Mouse (Mus musculus): ENCODE data around the gene Hdhd3. TPM values are rescaled to one million over a fixed set of nuclear protein-coding genes. Genes with fewer than 3 reads are reported as not detected.

Hdhd3 gene
- polyA plus RNA-seq (2014; fragmentation: Nextera tagmentation; extraction: Ambion mirVana): 10.1 and 10.9 TPM in 2 replicates

- peak within 1 kb of the TSS; percentile 66 for H3K4me2 ChIP-seq
- H3K27ac ChIP-seq (ENCODE audit: low read depth, low read length): 0 out of 2 replicates have a peak within 1 kb of the TSS, but pooled peaks have one; percentile 1
- H3K9ac ChIP-seq (ENCODE audit: low read depth, low read length): peak within 1 kb of the TSS; percentile 58
- DNase-seq (ENCODE audit: low spot score) (no peak), ATAC-seq (replicated peaks; ENCODE audit: low FRiP score) (no peak)
- peaks cover 9% of the 10 kb centered on the region for H3K4me1 ChIP-seq (replicated peaks; ENCODE audit: control insufficient read depth, insufficient read depth, low read length)
- peaks cover 15% of the 10 kb centered on the region for H3K36me3 ChIP-seq (ENCODE audit: control insufficient read depth, insufficient read depth, low read length)
- no peaks in the 10 kb centered on the region for H3K27me3 ChIP-seq (replicated peaks; ENCODE audit: control insufficient read depth, insufficient read depth, low read length)
- peak within 1 kb of the TSS; percentile 76 for H3K4me3 ChIP-seq (ENCODE audit: low read depth, low read length)
- 71% methylated on average over 3 of the region's 3 CpGs for WGBS
- H3K9me3 ChIP-seq (ENCODE audit: control insufficient read depth, low read length): no peaks in the 10 kb centered on the region
Observed at GRCm38 (mm10) chr4:62503374-62503970, at the start of gene Hdhd3. Hdhd3 (minus strand) TSS chr4:62503467.

- 85% methylated on average over 7 of the region's 7 CpGs for WGBS
- ATAC-seq (replicated peaks; ENCODE audit: low FRiP score) (no peak), DNase-seq (ENCODE audit: low spot score) (no peak)
- Histone ChIP-seq H3K4me2 (no peak overlapping the region), H3K4me1 (replicated peaks; ENCODE audit: control insufficient read depth, insufficient read depth, low read length) (no peaks in the 10 kb centered on the region), H3K27ac (ENCODE audit: low read depth, low read length) (no peak overlapping the region), H3K36me3 (ENCODE audit: control insufficient read depth, insufficient read depth, low read length) (no peaks in the 10 kb centered on the region), H3K9me3 (ENCODE audit: control insufficient read depth, low read length) (no peaks in the 10 kb centered on the region), H3K9ac (ENCODE audit: low read depth, low read length) (no peak overlapping the region), H3K27me3 (replicated peaks; ENCODE audit: control insufficient read depth, insufficient read depth, low read length) (no peaks in the 10 kb centered on the region), H3K4me3 (ENCODE audit: low read depth, low read length) (no peak overlapping the region)
Observed at GRCm38 (mm10) chr4:62551966-62552365, 48.7 kb upstream of the Hdhd3 start.

DNA sequence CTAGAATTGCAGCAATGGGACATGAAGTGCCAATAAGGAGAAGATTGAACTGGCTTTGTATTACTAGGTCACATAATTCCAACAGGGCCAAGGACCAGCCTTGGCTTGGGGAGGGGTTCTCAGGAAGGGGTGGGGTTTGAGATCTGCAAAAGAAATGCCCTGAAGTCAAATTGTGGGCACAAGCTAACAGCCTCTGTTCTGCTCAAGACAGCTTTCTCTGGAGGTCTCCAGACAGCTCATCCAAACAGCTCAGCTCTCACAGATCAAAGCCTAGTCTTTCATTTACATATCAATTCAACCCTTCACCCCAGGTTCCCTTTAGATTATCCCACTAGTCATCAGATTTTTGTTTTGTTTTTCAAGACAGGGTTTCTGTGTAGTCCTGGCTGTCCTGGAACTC lies 41.5 kb upstream of the Hdhd3 start:
- no peaks in the 10 kb centered on the region for H3K27me3 ChIP-seq (replicated peaks; ENCODE audit: control insufficient read depth, insufficient read depth, low read length)
- H3K4me2 ChIP-seq: no peak overlapping the region
- no peak overlapping the region for H3K27ac ChIP-seq (ENCODE audit: low read depth, low read length)
- no peaks in the 10 kb centered on the region for H3K9me3 ChIP-seq (ENCODE audit: control insufficient read depth, low read length)
- H3K4me1 ChIP-seq (replicated peaks; ENCODE audit: control insufficient read depth, insufficient read depth, low read length): no peaks in the 10 kb centered on the region
- no peak for DNase-seq (ENCODE audit: low spot score)
- ATAC-seq (replicated peaks; ENCODE audit: low FRiP score): no peak
- H3K36me3 ChIP-seq (ENCODE audit: control insufficient read depth, insufficient read depth, low read length): no peaks in the 10 kb centered on the region
- H3K9ac ChIP-seq (ENCODE audit: low read depth, low read length): no peak overlapping the region
- H3K4me3 ChIP-seq (ENCODE audit: low read depth, low read length): no peak overlapping the region

- no peak overlapping the region for H3K27ac ChIP-seq (ENCODE audit: low read depth, low read length)
- H3K4me2 ChIP-seq: no peak overlapping the region
- no peaks in the 10 kb centered on the region for H3K4me1 ChIP-seq (replicated peaks; ENCODE audit: control insufficient read depth, insufficient read depth, low read length)
- DNase-seq (ENCODE audit: low spot score) (no peak), ATAC-seq (replicated peaks; ENCODE audit: low FRiP score) (no peak)
- 80% methylated on average over 6 of the region's 6 CpGs for WGBS
- no peaks in the 10 kb centered on the region for H3K36me3 ChIP-seq (ENCODE audit: control insufficient read depth, insufficient read depth, low read length)
- H3K4me3 ChIP-seq (ENCODE audit: low read depth, low read length): no peak overlapping the region
- no peak overlapping the region for H3K9ac ChIP-seq (ENCODE audit: low read depth, low read length)
- no peaks in the 10 kb centered on the region for H3K27me3 ChIP-seq (replicated peaks; ENCODE audit: control insufficient read depth, insufficient read depth, low read length)
- no peaks in the 10 kb centered on the region for H3K9me3 ChIP-seq (ENCODE audit: control insufficient read depth, low read length)
Observed at GRCm38 (mm10) chr4:62543782-62544181, 40.5 kb upstream of the Hdhd3 start.

DNA sequence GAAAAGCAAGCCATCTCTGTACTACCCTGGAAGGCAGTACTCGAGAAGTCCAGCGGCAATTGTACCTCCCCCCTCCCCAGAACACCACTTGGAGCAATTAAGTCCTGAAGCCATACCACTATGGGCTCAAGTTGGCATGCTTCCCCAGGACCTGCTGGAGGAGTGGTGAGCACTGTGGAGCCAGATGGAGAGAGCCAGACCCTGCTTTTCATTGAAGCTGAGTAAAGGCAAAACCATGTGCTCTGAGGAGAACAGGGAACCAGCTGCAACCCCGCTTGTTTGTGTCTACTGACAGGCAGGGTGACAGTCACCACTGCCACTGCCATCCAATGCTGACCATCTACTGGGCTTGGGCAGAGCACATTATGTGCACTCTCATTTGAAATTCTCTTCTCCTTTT lies 38.5 kb upstream of the Hdhd3 start:
- H3K27me3 ChIP-seq (replicated peaks; ENCODE audit: control insufficient read depth, insufficient read depth, low read length): no peaks in the 10 kb centered on the region
- no peak overlapping the region for H3K4me3 ChIP-seq (ENCODE audit: low read depth, low read length)
- no peak overlapping the region for H3K4me2 ChIP-seq
- no peak overlapping the region for H3K27ac ChIP-seq (ENCODE audit: low read depth, low read length)
- WGBS: 84% methylated on average over 3 of the region's 3 CpGs
- H3K9me3 ChIP-seq (ENCODE audit: control insufficient read depth, low read length): no peaks in the 10 kb centered on the region
- DNase-seq (ENCODE audit: low spot score) (no peak), ATAC-seq (replicated peaks; ENCODE audit: low FRiP score) (no peak)
- no peaks in the 10 kb centered on the region for H3K36me3 ChIP-seq (ENCODE audit: control insufficient read depth, insufficient read depth, low read length)
- H3K4me1 ChIP-seq (replicated peaks; ENCODE audit: control insufficient read depth, insufficient read depth, low read length): no peaks in the 10 kb centered on the region
- no peak overlapping the region for H3K9ac ChIP-seq (ENCODE audit: low read depth, low read length)

GRCm38 (mm10) chr4:62533729-62534128 lies 30.5 kb upstream of the Hdhd3 start:
- no peak overlapping the region for H3K4me2 ChIP-seq
- no peaks in the 10 kb centered on the region for H3K9me3 ChIP-seq (ENCODE audit: control insufficient read depth, low read length)
- no peak for DNase-seq (ENCODE audit: low spot score)
- ATAC-seq (replicated peaks; ENCODE audit: low FRiP score): no peak
- H3K4me3 ChIP-seq (ENCODE audit: low read depth, low read length): no peak overlapping the region
- H3K27me3 ChIP-seq (replicated peaks; ENCODE audit: control insufficient read depth, insufficient read depth, low read length): no peaks in the 10 kb centered on the region
- peaks cover 4% of the 10 kb centered on the region; the same call in 1 of the 2 replicates for H3K4me1 ChIP-seq (replicated peaks; ENCODE audit: control insufficient read depth, insufficient read depth, low read length)
- no peak overlapping the region for H3K27ac ChIP-seq (ENCODE audit: low read depth, low read length)
- H3K9ac ChIP-seq (ENCODE audit: low read depth, low read length): no peak overlapping the region
- no peaks in the 10 kb centered on the region for H3K36me3 ChIP-seq (ENCODE audit: control insufficient read depth, insufficient read depth, low read length)
- WGBS: 78% methylated on average over 6 of the region's 6 CpGs

GRCm38 (mm10) chr4:62527655-62528054 lies 24.4 kb upstream of the Hdhd3 start:
- H3K36me3 ChIP-seq (ENCODE audit: control insufficient read depth, insufficient read depth, low read length): peaks cover 6% of the 10 kb centered on the region
- peaks cover 10% of the 10 kb centered on the region for H3K4me1 ChIP-seq (replicated peaks; ENCODE audit: control insufficient read depth, insufficient read depth, low read length)
- DNase-seq (ENCODE audit: low spot score): no peak
- H3K27me3 ChIP-seq (replicated peaks; ENCODE audit: control insufficient read depth, insufficient read depth, low read length): no peaks in the 10 kb centered on the region
- no peak overlapping the region for H3K9ac ChIP-seq (ENCODE audit: low read depth, low read length)
- no peaks in the 10 kb centered on the region for H3K9me3 ChIP-seq (ENCODE audit: control insufficient read depth, low read length)
- WGBS: 54% methylated on average over 4 of the region's 4 CpGs
- H3K4me2 ChIP-seq: no peak overlapping the region
- no peak overlapping the region for H3K4me3 ChIP-seq (ENCODE audit: low read depth, low read length)
- H3K27ac ChIP-seq (ENCODE audit: low read depth, low read length): no peak overlapping the region
- no peak for ATAC-seq (replicated peaks; ENCODE audit: low FRiP score)

GRCm38 (mm10) chr4:62526256-62526655 lies 23.0 kb upstream of the Hdhd3 start:
- Histone ChIP-seq H3K9ac (ENCODE audit: low read depth, low read length) (no peak overlapping the region), H3K4me1 (replicated peaks; ENCODE audit: control insufficient read depth, insufficient read depth, low read length) (peaks cover 10% of the 10 kb centered on the region), H3K27me3 (replicated peaks; ENCODE audit: control insufficient read depth, insufficient read depth, low read length) (no peaks in the 10 kb centered on the region), H3K4me3 (ENCODE audit: low read depth, low read length) (no peak overlapping the region), H3K4me2 (no peak overlapping the region), H3K9me3 (ENCODE audit: control insufficient read depth, low read length) (no peaks in the 10 kb centered on the region), H3K27ac (ENCODE audit: low read depth, low read length) (no peak overlapping the region), H3K36me3 (ENCODE audit: control insufficient read depth, insufficient read depth, low read length) (peaks cover 11% of the 10 kb centered on the region)
- DNase-seq (ENCODE audit: low spot score): no peak
- no peak for ATAC-seq (replicated peaks; ENCODE audit: low FRiP score)
- WGBS: 61% methylated on average over 2 of the region's 2 CpGs

DNA sequence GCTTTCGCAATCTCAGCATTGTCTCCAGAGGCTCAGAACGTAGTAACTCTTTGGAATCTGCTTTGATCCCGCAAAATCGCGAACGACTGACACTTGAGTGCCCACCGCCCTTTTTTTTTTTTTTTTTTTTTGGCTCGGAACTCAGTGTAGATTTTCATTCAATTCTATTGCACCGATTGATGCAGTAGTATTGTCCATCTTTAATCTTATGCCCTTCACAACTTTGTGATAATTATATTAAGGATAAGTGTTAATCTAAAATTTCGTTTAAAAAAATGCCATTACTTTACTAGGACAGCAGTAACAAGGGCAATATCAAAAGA lies 22.2 kb upstream of the Hdhd3 start:
- Histone ChIP-seq H3K4me3 (ENCODE audit: low read depth, low read length) (peak overlapping the region; percentile 82), H3K4me2 (peak overlapping the region; percentile 76), H3K27me3 (replicated peaks; ENCODE audit: control insufficient read depth, insufficient read depth, low read length) (no peaks in the 10 kb centered on the region), H3K9ac (ENCODE audit: low read depth, low read length) (no peak overlapping the region), H3K27ac (ENCODE audit: low read depth, low read length) (no peak overlapping the region; the same call in 1 of the 2 replicates), H3K4me1 (replicated peaks; ENCODE audit: control insufficient read depth, insufficient read depth, low read length) (peaks cover 6% of the 10 kb centered on the region), H3K9me3 (ENCODE audit: control insufficient read depth, low read length) (no peaks in the 10 kb centered on the region), H3K36me3 (ENCODE audit: control insufficient read depth, insufficient read depth, low read length) (peaks cover 11% of the 10 kb centered on the region)
- ATAC-seq (replicated peaks; ENCODE audit: low FRiP score): no peak
- 2% methylated on average over 10 of the region's 10 CpGs for WGBS
- no peak for DNase-seq (ENCODE audit: low spot score)

All from liver, embryonic 11.5 days (tissue).